Mouse (Mus musculus) heart, embryonic 15.5 days (tissue): Measurements from ENCODE around the gene Kdm2a. TPM values are rescaled to one million over a fixed set of nuclear protein-coding genes. Genes with fewer than 3 reads are reported as not detected.

ENCODE experiments used
- ATAC-seq: fragments of 200-750 bp; cut with Nextera tagmentation; replicated peaks from 2 replicates; pipeline ENCODE4 v1.8.0; 2017; ENCODE audit warnings: low read depth, moderate TSS enrichment; ENCODE audit not compliant: insufficient number of reproducible peaks, insufficient read depth, low FRiP score
- H3K27ac ChIP-seq: fragments of 300-500 bp; sonication (generic); 2 replicates; pipeline ENCODE4 v1.5.1; 2015; ENCODE audit warnings: mild to moderate bottlenecking, inconsistent platforms
- H3K27me3 ChIP-seq: fragments of 300-500 bp; sonication (generic); 2 replicates; pipeline ENCODE4 v1.6.1; 2015; ENCODE audit warnings: inconsistent platforms
- H3K36me3 ChIP-seq: fragments of 300-500 bp; sonication (generic); 2 replicates; pipeline ENCODE4 v1.6.1; 2015; ENCODE audit warnings: mild to moderate bottlenecking, inconsistent platforms
- H3K4me1 ChIP-seq: fragments of 300-500 bp; sonication (generic); replicated peaks from 2 replicates; pipeline ENCODE4 v1.6.1; 2015; ENCODE audit warnings: inconsistent platforms
- H3K4me2 ChIP-seq: fragments of 300-500 bp; sonication (generic); 2 replicates; pipeline ENCODE4 v1.6.1; 2015; ENCODE audit warnings: inconsistent platforms, mild to moderate bottlenecking, moderate library complexity
- H3K4me3 ChIP-seq: fragments of 300-500 bp; sonication (generic); 2 replicates; pipeline ENCODE4 v1.5.1; 2015; ENCODE audit warnings: mild to moderate bottlenecking, inconsistent platforms
- H3K9ac ChIP-seq: fragments of 300-500 bp; sonication (generic); 2 replicates; pipeline ENCODE4 v1.6.1; 2015; ENCODE audit warnings: mild to moderate bottlenecking, inconsistent platforms
- H3K9me3 ChIP-seq: fragments of 300-500 bp; sonication (generic); replicated peaks from 2 replicates; pipeline ENCODE4 v1.6.1; 2016; ENCODE audit warnings: inconsistent platforms
- WGBS: fragments of 180-500 bp; shearing (Covaris S2); methylation state at CpG from one replicate; pipeline ENCODE4 v1.1.7; 2015; ENCODE audit warnings: mixed read lengths; 5-methylcytosine and 5-hydroxymethylcytosine counted together
- polyA plus RNA-seq: library from polyadenylated mRNA; unstranded; fragments of >200 nt; fragmentation: Nextera tagmentation; extraction: Ambion mirVana; gene quantifications from 2 replicates; pipeline ENCODE4 v1.2.1, GENCODE M21; 2015

Gene Kdm2a
- polyA plus RNA-seq, 1 experiment from 2014 or later = 29.5 TPM

DNA sequence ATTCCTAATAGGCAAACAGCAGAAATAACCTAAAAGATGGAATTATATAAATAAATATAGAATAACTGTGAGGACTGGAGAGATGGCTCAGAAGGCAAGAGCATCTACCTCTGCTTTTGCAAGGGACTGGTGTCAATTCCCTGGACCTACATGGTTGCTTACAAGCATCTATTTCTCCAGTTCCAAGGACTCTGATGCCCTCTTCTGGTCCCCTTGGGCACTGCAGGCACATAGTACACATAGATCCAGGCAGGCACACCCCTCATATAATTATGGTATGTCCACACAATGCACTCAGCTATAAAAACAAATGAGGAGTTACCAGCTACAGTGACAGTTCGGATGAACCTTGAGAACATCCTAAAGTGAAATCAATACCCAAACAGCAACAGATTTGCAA lies 118.6 kb downstream of the Kdm2a start:
- Histone ChIP-seq H3K4me2 (no peak overlapping the region), H3K4me3 (no peak overlapping the region), H3K36me3 (0 out of 2 replicates have a peak, but pooled peaks cover 3% of the 10 kb centered on the region), H3K9ac (no peak overlapping the region), H3K27me3 (0 out of 2 replicates have a peak, but pooled peaks cover 5% of the 10 kb centered on the region), H3K4me1 (peaks cover 10% of the 10 kb centered on the region), H3K9me3 (no peaks in the 10 kb centered on the region), H3K27ac (no peak overlapping the region)
- no peak for ATAC-seq
- WGBS = 96% methylated on average over 1 of the region's 1 CpGs

DNA sequence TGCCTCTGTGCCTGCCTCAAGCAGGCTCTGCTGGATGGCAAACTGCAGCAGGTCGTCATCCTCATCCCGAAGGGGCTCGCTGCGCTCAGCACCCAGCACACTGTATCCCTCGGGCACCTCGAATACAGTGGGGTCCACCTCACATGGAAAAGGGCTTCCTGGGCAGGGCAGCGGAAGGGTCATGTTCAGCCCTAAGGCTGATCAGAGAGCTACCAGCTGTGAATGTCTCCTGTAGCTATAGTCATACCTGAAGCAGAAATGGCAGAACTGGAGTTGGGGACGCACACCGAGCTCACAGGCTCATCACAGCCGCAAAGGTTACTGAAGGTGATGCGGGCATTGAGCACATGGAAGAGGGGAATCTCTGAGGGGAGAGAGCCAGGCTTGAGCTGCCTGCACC lies 127.1 kb downstream of the Kdm2a start:
- Histone ChIP-seq H3K4me2 (no peak overlapping the region), H3K4me1 (peaks cover 14% of the 10 kb centered on the region), H3K9ac (no peak overlapping the region), H3K4me3 (no peak overlapping the region), H3K36me3 (no peaks in the 10 kb centered on the region), H3K9me3 (no peaks in the 10 kb centered on the region), H3K27ac (no peak overlapping the region), H3K27me3 (peaks cover 13% of the 10 kb centered on the region)
- no peak for ATAC-seq
- WGBS = 93% methylated on average over 11 of the region's 11 CpGs

DNA sequence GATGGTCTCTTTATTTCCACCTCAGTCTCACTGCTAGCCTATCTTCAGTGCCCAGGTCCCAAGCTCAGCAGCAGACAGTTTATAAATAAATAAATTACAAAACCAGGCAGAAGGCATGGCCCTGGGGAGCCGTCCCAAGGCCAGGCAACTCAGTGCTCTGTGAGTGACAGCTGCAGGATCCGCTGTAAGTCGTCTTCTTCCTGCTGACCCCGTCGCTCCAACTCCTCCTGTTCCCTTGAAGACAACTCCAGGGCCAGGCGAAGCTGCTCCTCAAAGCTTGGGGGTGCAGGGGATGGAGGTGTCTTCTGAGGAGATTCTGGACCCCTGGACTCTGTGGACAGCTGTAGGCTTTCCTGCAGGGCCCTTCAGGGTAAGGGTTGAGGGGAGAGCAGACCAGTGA lies 127.9 kb downstream of the Kdm2a start:
- Histone ChIP-seq H3K36me3 (no peaks in the 10 kb centered on the region), H3K9ac (no peak overlapping the region), H3K4me3 (no peak overlapping the region), H3K4me1 (peaks cover 14% of the 10 kb centered on the region), H3K27me3 (peaks cover 13% of the 10 kb centered on the region), H3K4me2 (no peak overlapping the region), H3K9me3 (no peaks in the 10 kb centered on the region), H3K27ac (no peak overlapping the region)
- ATAC-seq = no peak
- 68% methylated on average over 6 of the region's 6 CpGs for WGBS

DNA sequence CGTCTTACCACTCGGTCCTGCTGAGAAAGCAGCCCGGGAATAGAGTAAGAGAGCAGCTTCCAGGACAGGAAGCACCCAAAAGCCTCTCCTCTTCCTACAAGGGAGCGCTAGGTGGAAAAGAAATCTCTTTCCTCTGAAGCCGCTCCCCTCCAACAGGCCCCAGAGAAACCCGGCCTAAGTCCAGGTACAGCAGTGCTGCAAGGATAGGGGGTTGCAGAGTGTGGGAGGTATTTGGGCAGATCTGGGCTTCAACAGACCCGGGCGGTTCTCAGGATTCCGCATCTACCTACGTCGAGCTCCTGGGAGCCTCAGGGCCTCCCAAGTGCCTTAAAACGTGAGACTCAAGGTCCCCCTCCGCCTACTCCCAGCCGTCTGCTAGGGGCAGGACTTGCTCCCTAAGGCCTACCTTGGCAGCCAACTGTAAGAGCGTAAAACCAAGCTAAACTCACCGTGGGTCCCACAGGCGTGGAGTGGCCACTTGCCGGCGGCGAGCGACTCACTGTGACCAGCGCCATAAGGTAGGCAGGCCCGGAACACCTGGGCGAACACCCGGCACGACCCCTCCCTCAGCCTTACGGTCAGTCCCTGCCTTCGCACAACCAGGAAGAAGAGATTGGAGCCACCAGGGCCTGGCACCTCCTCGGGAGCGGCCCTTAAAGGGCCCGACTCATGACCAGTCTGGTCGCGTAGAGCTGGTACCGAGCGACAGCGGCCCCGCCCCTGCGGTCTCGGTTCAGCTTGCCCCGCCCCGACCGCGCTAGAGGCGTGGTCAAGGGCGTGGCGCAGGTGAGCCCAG lies 129.3 kb downstream of the Kdm2a start, which contains the start of gene Ssh3:
TSS of gene Ssh3 (minus strand) at position 615 of the 796 bp plus-strand sequence.
- Histone ChIP-seq H3K4me1 (peaks cover 14% of the 10 kb centered on the region), H3K4me3 (peak within 1 kb of the TSS; percentile 61), H3K9me3 (no peaks in the 10 kb centered on the region), H3K36me3 (no peaks in the 10 kb centered on the region), H3K9ac (peak within 1 kb of the TSS; percentile 60), H3K27ac (no peak within 1 kb of the TSS; the same call in 1 of the 2 replicates), H3K27me3 (peaks cover 13% of the 10 kb centered on the region), H3K4me2 (peak within 1 kb of the TSS; percentile 83)
- WGBS = 6% methylated on average over 46 of the region's 46 CpGs
- peak; percentile 77 for ATAC-seq

DNA sequence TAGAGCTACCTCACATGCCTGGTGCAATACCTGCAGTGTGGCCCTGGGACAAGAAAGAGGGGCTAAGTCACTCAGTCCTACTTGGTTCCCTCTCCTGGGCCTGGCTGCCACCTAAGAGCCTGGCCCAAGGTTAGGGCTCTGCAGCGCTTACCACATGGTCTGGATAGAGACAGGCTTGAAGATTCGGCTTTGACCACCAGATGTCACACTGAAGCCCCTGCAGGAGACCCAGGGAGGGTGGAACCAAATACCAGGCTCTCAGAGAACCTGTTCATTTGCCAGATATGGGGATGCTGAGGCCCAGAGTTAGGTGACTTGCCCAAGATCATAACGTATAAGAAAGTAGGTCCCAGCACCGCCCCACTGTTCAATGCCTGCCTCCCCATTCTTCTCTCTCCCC lies 132.1 kb downstream of the Kdm2a start:
- Histone ChIP-seq H3K27ac (no peak overlapping the region), H3K36me3 (no peaks in the 10 kb centered on the region), H3K4me1 (peaks cover 14% of the 10 kb centered on the region), H3K9me3 (no peaks in the 10 kb centered on the region), H3K4me2 (no peak overlapping the region), H3K9ac (no peak overlapping the region), H3K27me3 (peaks cover 13% of the 10 kb centered on the region), H3K4me3 (no peak overlapping the region)
- ATAC-seq = no peak
- 70% methylated on average over 4 of the region's 4 CpGs for WGBS

Other genes starting within 250 kb of the Kdm2a start
- gene Coro1b, start 249.7 kb downstream of the Kdm2a start, polyA plus RNA-seq = 114 and 137 TPM in 2 replicates
- gene Ptprcap, start 244.7 kb downstream of the Kdm2a start, polyA plus RNA-seq = 3.6 and 33.8 TPM in 2 replicates
- gene Rps6kb2, start 234.9 kb downstream of the Kdm2a start, polyA plus RNA-seq = 42.2 and 46.1 TPM in 2 replicates
- gene Carns1, start 222.8 kb downstream of the Kdm2a start, polyA plus RNA-seq = 12.3 TPM in 2 replicates
- 3.0 and 14.9 TPM in 2 replicates for gene Tbc1d10c, start 207.0 kb downstream of the Kdm2a start, polyA plus RNA-seq
- gene Ppp1ca, start 206.2 kb downstream of the Kdm2a start, polyA plus RNA-seq = 666 and 734 TPM in 2 replicates
- 17.3 and 24.1 TPM in 2 replicates for gene Rad9a, start 196.6 kb downstream of the Kdm2a start, polyA plus RNA-seq
- 0.96 and 1.9 TPM in 2 replicates for gene Clcf1, start 184.0 kb downstream of the Kdm2a start, polyA plus RNA-seq
- gene AC109138.7, start 183.9 kb downstream of the Kdm2a start, polyA plus RNA-seq = not detected in 2 replicates
- gene Pold4, start 166.4 kb downstream of the Kdm2a start, polyA plus RNA-seq = 17.1 and 24.1 TPM in 2 replicates
- 6.0 and 10.7 TPM in 2 replicates for gene Ssh3, start 129.1 kb downstream of the Kdm2a start, polyA plus RNA-seq
- 1.1 and 2.7 TPM in 2 replicates for gene Ankrd13d, start 115.1 kb downstream of the Kdm2a start, polyA plus RNA-seq
- 9.8 and 18.2 TPM in 2 replicates for gene Grk2, start 92.1 kb downstream of the Kdm2a start, polyA plus RNA-seq
- 22.6 and 28.1 TPM in 2 replicates for gene Rhod, start 41.1 kb upstream of the Kdm2a start, polyA plus RNA-seq
- 0.68 and 0.98 TPM in 2 replicates for gene Syt12, start 79.2 kb upstream of the Kdm2a start, polyA plus RNA-seq
- not detected in 2 replicates for gene 2010003K11Rik, start 100.3 kb upstream of the Kdm2a start, polyA plus RNA-seq
- 10.5 and 16.8 TPM in 2 replicates for gene Pcx, start 112.2 kb upstream of the Kdm2a start, polyA plus RNA-seq
- 3.2 and 4.0 TPM in 2 replicates for gene Lrfn4, start 217.4 kb upstream of the Kdm2a start, polyA plus RNA-seq
- 34.5 and 41.4 TPM in 2 replicates for gene Rce1, start 227.4 kb upstream of the Kdm2a start, polyA plus RNA-seq